Mouse (Mus musculus) bone marrow, adult 2 months (tissue): ENCODE measurements around the gene Gsc. TPM values are rescaled to one million over a fixed set of nuclear protein-coding genes. Genes with fewer than 3 reads are reported as not detected.
"Not testable (repeated sequence)": the region's sequence is repeated elsewhere in the genome, so short reads cannot be mapped to it uniquely, and the experiment has no call there.

Experiments used
- H3K27ac ChIP-seq: fragments of 200-500 bp; 2 replicates; pipeline ENCODE4 v1.5.1; 2012; ENCODE audit warnings: low read depth, mild to moderate bottlenecking, control low read depth, inconsistent platforms, low read length; ENCODE audit not compliant: control insufficient read depth, poor library complexity, insufficient read depth
- H3K4me1 ChIP-seq: fragments of 200-500 bp; 2 replicates; pipeline ENCODE4 v1.6.1; 2011; ENCODE audit warnings: low read length; ENCODE audit not compliant: control insufficient read depth, insufficient read depth
- H3K4me3 ChIP-seq: fragments of 200-500 bp; replicated peaks from 2 replicates; pipeline ENCODE3; 2011; ENCODE audit warnings: mild to moderate bottlenecking, low read depth, low read length, control low read depth; ENCODE audit not compliant: control insufficient read depth
- CTCF ChIP-seq: fragments of 200-500 bp; IDR thresholded peaks from 2 replicates; pipeline ENCODE4 v1.5.1; 2011; ENCODE audit warnings: low read length, control low read depth; ENCODE audit not compliant: control insufficient read depth, insufficient read depth
- POLR2A ChIP-seq: fragments of 200-500 bp; IDR thresholded peaks from 2 replicates; pipeline ENCODE4 v1.6.1; 2011; ENCODE audit warnings: low read depth, mild to moderate bottlenecking, control low read depth, low read length, borderline replicate concordance; ENCODE audit not compliant: control insufficient read depth
- WGBS: fragments of 180-500 bp; shearing (Covaris S2); methylation state at CpG from one replicate; pipeline ENCODE4 v1.1.7; 2018; 5-methylcytosine and 5-hydroxymethylcytosine counted together
- polyA plus RNA-seq: library from polyadenylated mRNA; stranded (reverse); fragments of >200 nt; gene quantifications from 2 replicates; pipeline ENCODE4 v1.2.4, GENCODE M21; 2011; ENCODE audit warnings: low replicate concordance; ENCODE audit not compliant: missing spikeins, insufficient read depth, insufficient read length

Gsc gene
- polyA plus RNA-seq, 1 experiment: not detected

GRCm38 (mm10) chr12:104470646-104471045 is 2.5 kb downstream of the Gsc start:
- TF ChIP-seq CTCF (no peak), POLR2A (no peak)
- H3K4me3 ChIP-seq: no peak overlapping the region
- no peak overlapping the region for H3K27ac ChIP-seq
- no peaks in the 10 kb centered on the region for H3K4me1 ChIP-seq
- WGBS: 28% methylated on average over 6 of the region's 6 CpGs

GRCm38 (mm10) chr12:104468783-104469182 is 4.3 kb downstream of the Gsc start:
- Histone ChIP-seq H3K4me3 (no peak overlapping the region), H3K27ac (no peak overlapping the region), H3K4me1 (no peaks in the 10 kb centered on the region)
- 21% methylated on average over 4 of the region's 4 CpGs for WGBS
- TF ChIP-seq CTCF: no peak
- no peak for TF ChIP-seq POLR2A

- TF ChIP-seq CTCF (no peak), POLR2A (no peak)
- Histone ChIP-seq H3K27ac (no peak overlapping the region), H3K4me3 (no peak overlapping the region), H3K4me1 (no peaks in the 10 kb centered on the region)
- 51% methylated on average over 6 of the region's 6 CpGs for WGBS
These were observed 5.8 kb downstream of the Gsc start for GRCm38 (mm10) chr12:104467372-104467771.

- Histone ChIP-seq H3K4me1 (no peaks in the 10 kb centered on the region), H3K27ac (no peak overlapping the region), H3K4me3 (no peak overlapping the region)
- WGBS: 48% methylated on average over 7 of the region's 7 CpGs
- TF ChIP-seq POLR2A: no peak
- no peak for TF ChIP-seq CTCF
These were observed 6.2 kb downstream of the Gsc start for GRCm38 (mm10) chr12:104466930-104467329.

- TF ChIP-seq CTCF (no peak), POLR2A (no peak)
- Histone ChIP-seq H3K27ac (no peak overlapping the region), H3K4me1 (no peaks in the 10 kb centered on the region), H3K4me3 (no peak overlapping the region)
- 52% methylated on average over 8 of the region's 8 CpGs for WGBS
These were observed 11.8 kb downstream of the Gsc start for GRCm38 (mm10) chr12:104461372-104461771.

- Histone ChIP-seq H3K4me1 (no peaks in the 10 kb centered on the region), H3K27ac (no peak overlapping the region), H3K4me3 (no peak overlapping the region)
- WGBS: 58% methylated on average over 6 of the region's 6 CpGs
- TF ChIP-seq CTCF (0 out of 2 replicates have a peak, but pooled peaks have one; percentile 6), POLR2A (no peak)
These were observed 13.8 kb downstream of the Gsc start for GRCm38 (mm10) chr12:104459377-104459776.

GRCm38 (mm10) chr12:104453002-104453401 is 20.1 kb downstream of the Gsc start:
- WGBS: 56% methylated on average over 1 of the region's 1 CpGs
- no peak for TF ChIP-seq CTCF
- no peak overlapping the region for H3K27ac ChIP-seq

GRCm38 (mm10) chr12:104450257-104450656 is 22.9 kb downstream of the Gsc start:
- H3K27ac ChIP-seq: no peak overlapping the region
- no peak for TF ChIP-seq POLR2A
- no peak for TF ChIP-seq CTCF
- no peak overlapping the region for H3K4me3 ChIP-seq
- H3K4me1 ChIP-seq: no peaks in the 10 kb centered on the region
- WGBS: 65% methylated on average over 10 of the region's 10 CpGs

More at GRCm38 (mm10) chr12:104453002-104453401, 20.1 kb downstream of the Gsc start:
- Histone ChIP-seq H3K4me1 (no peaks in the 10 kb centered on the region), H3K4me3 (no peak overlapping the region)

GRCm38 (mm10) chr12:104448099-104448498 is 25.0 kb downstream of the Gsc start:
- no peaks in the 10 kb centered on the region for H3K4me1 ChIP-seq
- no peak overlapping the region for H3K27ac ChIP-seq
- no peak overlapping the region for H3K4me3 ChIP-seq
- 38% methylated on average over 13 of the region's 13 CpGs for WGBS
- TF ChIP-seq POLR2A: no peak
- peak; percentile 64 for TF ChIP-seq CTCF

- not testable (repeated sequence) for H3K4me1 ChIP-seq, H3K4me3 ChIP-seq, H3K27ac ChIP-seq
- 80% methylated on average over 25 of the region's 25 CpGs for WGBS
These were observed 26.1 kb downstream of the Gsc start for GRCm38 (mm10) chr12:104447056-104447455.
